Mouse (Mus musculus) retina, embryonic 14.5 days (tissue): ENCODE data around the gene Mpp5.

Source experiments
- DNase-seq: peaks from one replicate; pipeline ENCODE4 v3.0.0-alpha.2; 2015; ENCODE audit warnings: low spot score

The Mpp5 gene

GRCm38 (mm10) chr12:78748557-78749377 lies at the start of gene Mpp5:
Gene Mpp5, plus strand, starts transcription at chr12:78748907.
- DNase-seq = peak; percentile 98

- DNase-seq = no peak
These were observed 30.9 kb upstream of the Mpp5 start for GRCm38 (mm10) chr12:78717783-78718182.

- no peak for DNase-seq
These were observed 21.0 kb upstream of the Mpp5 start for GRCm38 (mm10) chr12:78727723-78728122.

- no peak for DNase-seq
These were observed 9.1 kb upstream of the Mpp5 start for GRCm38 (mm10) chr12:78739633-78740032.

GRCm38 (mm10) chr12:78740289-78740688 lies 8.4 kb upstream of the Mpp5 start:
- DNase-seq = no peak

- DNase-seq = no peak
These were observed 2.5 kb upstream of the Mpp5 start for GRCm38 (mm10) chr12:78746226-78746625.

- DNase-seq = no peak
These were observed 1.3 kb upstream of the Mpp5 start for GRCm38 (mm10) chr12:78747406-78747805.

GRCm38 (mm10) chr12:78748113-78748512 lies 594 bp upstream of the Mpp5 start:
- DNase-seq = no peak

GRCm38 (mm10) chr12:78749378-78749801 lies 683 bp downstream of the Mpp5 start:
- DNase-seq = peak; percentile 65

GRCm38 (mm10) chr12:78761979-78762378 lies 13.3 kb downstream of the Mpp5 start:
- no peak for DNase-seq

GRCm38 (mm10) chr12:78769031-78769713 lies 20.5 kb downstream of the Mpp5 start:
- no peak for DNase-seq

- no peak for DNase-seq
These were observed 24.5 kb downstream of the Mpp5 start for GRCm38 (mm10) chr12:78773211-78773610.

- DNase-seq = no peak
These were observed 29.2 kb downstream of the Mpp5 start for GRCm38 (mm10) chr12:78777916-78778315.

GRCm38 (mm10) chr12:78778423-78779067 lies 29.8 kb downstream of the Mpp5 start:
- DNase-seq = no peak

- DNase-seq = no peak
These were observed 39.7 kb downstream of the Mpp5 start for GRCm38 (mm10) chr12:78788266-78788873.

- no peak for DNase-seq
These were observed 42.1 kb downstream of the Mpp5 start for GRCm38 (mm10) chr12:78790791-78791190.

- no peak for DNase-seq
These were observed 45.5 kb downstream of the Mpp5 start for GRCm38 (mm10) chr12:78794236-78794635.

GRCm38 (mm10) chr12:78800036-78800435 lies 51.3 kb downstream of the Mpp5 start:
- DNase-seq = no peak

- DNase-seq = no peak
These were observed 53.1 kb downstream of the Mpp5 start for GRCm38 (mm10) chr12:78801836-78802235.

- DNase-seq = peak; percentile 11
These were observed 65.7 kb downstream of the Mpp5 start for GRCm38 (mm10) chr12:78814437-78814836.

- no peak for DNase-seq
These were observed 85.8 kb downstream of the Mpp5 start for GRCm38 (mm10) chr12:78834496-78834895.

- no peak for DNase-seq
These were observed 91.2 kb downstream of the Mpp5 start for GRCm38 (mm10) chr12:78839906-78840305.
